Mouse (Mus musculus) kidney, postnatal 25 days (tissue): ENCODE data around the gene Ddx58.

Source experiments
- DNase-seq, 2 experiments: peaks; one replicate each; pipeline ENCODE4 v3.0.0; 2021; ENCODE audit warnings: mixed read lengths in 2 of 2

Gene Ddx58

GRCm38 (mm10) chr4:40239409-40240271, at the start of gene Ddx58:
TSS of gene Ddx58 (minus strand) at chr4:40239828.
- DNase-seq = peak; percentile 44 to 66

- no peak for DNase-seq
Measured at GRCm38 (mm10) chr4:40289046-40289445, 49.4 kb upstream of the Ddx58 start.

- DNase-seq = no peak
Measured at GRCm38 (mm10) chr4:40287415-40287814, 47.8 kb upstream of the Ddx58 start.

GRCm38 (mm10) chr4:40285582-40285981, 46.0 kb upstream of the Ddx58 start:
- DNase-seq = peak; percentile 68 to 92

GRCm38 (mm10) chr4:40279276-40279900, 39.8 kb upstream of the Ddx58 start, which contains the start of gene Ndufb6:
TSS of gene Ndufb6 (minus strand) at chr4:40279421.
- DNase-seq = peak; percentile 96 to 97

GRCm38 (mm10) chr4:40278880-40279275, 39.2 kb upstream of the Ddx58 start:
- peak in 1 of 2 experiments; percentile 56 for DNase-seq

- peak; percentile 96 to 98 for DNase-seq
Measured at GRCm38 (mm10) chr4:40269430-40270032, 29.9 kb upstream of the Ddx58 start, which contains the start of the genes Smim27 and Topors. TSS of gene Smim27 (plus strand) at chr4:40269579. TSS of gene Topors (minus strand) at chr4:40269850.

- DNase-seq = peak in 1 of 2 experiments; percentile 45
Measured at GRCm38 (mm10) chr4:40268835-40269234, 29.2 kb upstream of the Ddx58 start.

- DNase-seq = peak; percentile 92 to 97
Measured at GRCm38 (mm10) chr4:40268204-40268813, 28.7 kb upstream of the Ddx58 start.

- DNase-seq = peak; percentile 52 to 77
Measured at GRCm38 (mm10) chr4:40267681-40268080, 28.1 kb upstream of the Ddx58 start.

GRCm38 (mm10) chr4:40264321-40264720, 24.7 kb upstream of the Ddx58 start:
- no peak for DNase-seq

- DNase-seq = no peak
Measured at GRCm38 (mm10) chr4:40254385-40255103, 14.9 kb upstream of the Ddx58 start.

- DNase-seq = no peak
Measured at GRCm38 (mm10) chr4:40253766-40254165, 14.1 kb upstream of the Ddx58 start.

- no peak for DNase-seq
Measured at GRCm38 (mm10) chr4:40250984-40251383, 11.4 kb upstream of the Ddx58 start.

- no peak for DNase-seq
Measured at GRCm38 (mm10) chr4:40244035-40244434, 4.4 kb upstream of the Ddx58 start.

- no peak for DNase-seq
Measured at GRCm38 (mm10) chr4:40243006-40243405, 3.4 kb upstream of the Ddx58 start.

GRCm38 (mm10) chr4:40241928-40242327, 2.3 kb upstream of the Ddx58 start:
- DNase-seq = peak in 1 of 2 experiments; percentile 22

GRCm38 (mm10) chr4:40240272-40240744, 680 bp upstream of the Ddx58 start:
- no peak for DNase-seq

- peak; percentile 91 to 93 for DNase-seq
Measured at GRCm38 (mm10) chr4:40238483-40239408, 882 bp downstream of the Ddx58 start.

GRCm38 (mm10) chr4:40236829-40237228, 2.8 kb downstream of the Ddx58 start:
- DNase-seq = no peak

GRCm38 (mm10) chr4:40234256-40234655, 5.4 kb downstream of the Ddx58 start:
- no peak for DNase-seq
